Mouse (Mus musculus) ovary, postnatal 36 days (tissue): ENCODE data around the gene Clec1b.

Experiments used
- DNase-seq: peaks from one replicate; pipeline ENCODE4 v3.0.0; 2022; ENCODE audit warnings: low spot score, mixed read lengths

The Clec1b gene

GRCm38 (mm10) chr6:129396997-129397396, at the start of gene Clec1b:
Gene Clec1b (plus strand): TSS chr6:129397297.
- DNase-seq: no peak

GRCm38 (mm10) chr6:129349524-129350352, 47.4 kb upstream of the Clec1b start:
- no peak for DNase-seq

- no peak for DNase-seq
These were observed 46.0 kb upstream of the Clec1b start for GRCm38 (mm10) chr6:129351091-129351490.

GRCm38 (mm10) chr6:129355774-129356173, 41.3 kb upstream of the Clec1b start:
- DNase-seq: no peak

- DNase-seq: no peak
These were observed 40.7 kb upstream of the Clec1b start for GRCm38 (mm10) chr6:129356430-129356829.

GRCm38 (mm10) chr6:129359515-129359914, 37.6 kb upstream of the Clec1b start:
- DNase-seq: no peak

- DNase-seq: no peak
These were observed 33.2 kb upstream of the Clec1b start for GRCm38 (mm10) chr6:129363942-129364341.

- no peak for DNase-seq
These were observed 31.1 kb upstream of the Clec1b start for GRCm38 (mm10) chr6:129365959-129366359.

- no peak for DNase-seq
These were observed 27.5 kb upstream of the Clec1b start for GRCm38 (mm10) chr6:129369374-129370132.

- no peak for DNase-seq
These were observed 22.1 kb upstream of the Clec1b start for GRCm38 (mm10) chr6:129374937-129375471.

- no peak for DNase-seq
These were observed 16.6 kb upstream of the Clec1b start for GRCm38 (mm10) chr6:129380454-129380853.

GRCm38 (mm10) chr6:129381736-129382135, 15.4 kb upstream of the Clec1b start:
- DNase-seq: no peak

GRCm38 (mm10) chr6:129383466-129383865, 13.6 kb upstream of the Clec1b start:
- DNase-seq: no peak

GRCm38 (mm10) chr6:129385000-129385399, 12.1 kb upstream of the Clec1b start:
- DNase-seq: no peak

GRCm38 (mm10) chr6:129385774-129386173, 11.3 kb upstream of the Clec1b start, which contains the start of gene Clec12b:
Gene Clec12b (minus strand): TSS chr6:129385874.
- no peak for DNase-seq

- no peak for DNase-seq
These were observed 3.9 kb upstream of the Clec1b start for GRCm38 (mm10) chr6:129393087-129393720.

GRCm38 (mm10) chr6:129393732-129394131, 3.4 kb upstream of the Clec1b start:
- DNase-seq: no peak

- DNase-seq: no peak
These were observed 2.8 kb downstream of the Clec1b start for GRCm38 (mm10) chr6:129399945-129400344.

GRCm38 (mm10) chr6:129402404-129402803, 5.3 kb downstream of the Clec1b start:
- no peak for DNase-seq

- no peak for DNase-seq
These were observed 6.3 kb downstream of the Clec1b start for GRCm38 (mm10) chr6:129403391-129403790.

GRCm38 (mm10) chr6:129405999-129406398, 8.9 kb downstream of the Clec1b start:
- DNase-seq: no peak

- no peak for DNase-seq
These were observed 10.2 kb downstream of the Clec1b start for GRCm38 (mm10) chr6:129407324-129407723.
